Mouse (Mus musculus) hindbrain, postnatal 0 days (tissue): ENCODE results near the gene Scn2b. TPM values are rescaled to one million over a fixed set of nuclear protein-coding genes. Genes with fewer than 3 reads are reported as not detected.
A peak's percentile ranks its signal among the peaks of the same experiment; 100 is the strongest.

Experiments
- ATAC-seq: fragments of 200-750 bp; cut with Nextera tagmentation; 2 replicates; pipeline ENCODE4 v1.8.0; 2017; ENCODE audit warnings: mild to moderate bottlenecking, moderate TSS enrichment, moderate library complexity
- DNase-seq: peaks from one replicate; pipeline ENCODE4 v3.0.0-alpha.2; 2015; ENCODE audit warnings: low spot score
- H3K27ac ChIP-seq: fragments of 300-500 bp; sonication (generic); 2 replicates; pipeline ENCODE4 v1.5.1; 2014; ENCODE audit warnings: mild to moderate bottlenecking
- H3K27me3 ChIP-seq: fragments of 300-500 bp; sonication (generic); 2 replicates; pipeline ENCODE4 v1.6.1; 2014; ENCODE audit warnings: low read length, mixed read lengths; ENCODE audit not compliant: insufficient read depth
- H3K36me3 ChIP-seq: fragments of 300-500 bp; sonication (generic); 2 replicates; pipeline ENCODE4 v1.6.1; 2014; ENCODE audit warnings: low read length, mixed read lengths; ENCODE audit not compliant: insufficient read depth
- H3K4me1 ChIP-seq: fragments of 300-500 bp; sonication (generic); 2 replicates; pipeline ENCODE4 v1.6.1; 2014; ENCODE audit warnings: antibody characterized with exemption, low read length, mixed read lengths; ENCODE audit not compliant: insufficient read depth
- H3K4me2 ChIP-seq: fragments of 300-500 bp; sonication (generic); 2 replicates; pipeline ENCODE4 v1.6.1; 2014; ENCODE audit warnings: low read depth, mild to moderate bottlenecking, low read length, moderate library complexity, mixed read lengths
- H3K4me3 ChIP-seq: fragments of 300-500 bp; sonication (generic); 2 replicates; pipeline ENCODE4 v1.5.1; 2014; ENCODE audit warnings: low read length
- H3K9ac ChIP-seq: fragments of 300-500 bp; sonication (generic); replicated peaks from 2 replicates; pipeline ENCODE4 v1.6.1; 2014; ENCODE audit warnings: mild to moderate bottlenecking, low read length, moderate library complexity, mixed read lengths
- H3K9me3 ChIP-seq: fragments of 300-500 bp; sonication (generic); 2 replicates; pipeline ENCODE4 v1.6.1; 2016; ENCODE audit warnings: low read length, mixed read lengths
- CTCF ChIP-seq: IDR thresholded peaks from 2 replicates; pipeline ENCODE4 v1.5.1; 2016; ENCODE audit warnings: antibody characterized with exemption, control low read depth, low read depth
- WGBS: fragments of 180-500 bp; shearing (Covaris S2); extraction: QIAGEN DNeasy Blood & Tissue Kit; methylation state at CpG from one replicate; pipeline ENCODE4 v1.1.7; 2014; 5-methylcytosine and 5-hydroxymethylcytosine counted together
- polyA plus RNA-seq: library from polyadenylated mRNA; unstranded; fragments of >200 nt; fragmentation: Nextera tagmentation; extraction: Ambion mirVana; gene quantifications from 2 replicates; pipeline ENCODE4 v1.2.1, GENCODE M21; 2015
- total RNA-seq: library from RNA; depleted of rRNA; stranded (reverse); fragments of >200 nt; gene quantifications from 2 replicates; pipeline ENCODE4 v1.2.3, GENCODE M21; 2014

The Scn2b gene
- total and polyA plus RNA-seq, 2 experiments from 2014 or later = 9.0 to 14.3 TPM

DNA sequence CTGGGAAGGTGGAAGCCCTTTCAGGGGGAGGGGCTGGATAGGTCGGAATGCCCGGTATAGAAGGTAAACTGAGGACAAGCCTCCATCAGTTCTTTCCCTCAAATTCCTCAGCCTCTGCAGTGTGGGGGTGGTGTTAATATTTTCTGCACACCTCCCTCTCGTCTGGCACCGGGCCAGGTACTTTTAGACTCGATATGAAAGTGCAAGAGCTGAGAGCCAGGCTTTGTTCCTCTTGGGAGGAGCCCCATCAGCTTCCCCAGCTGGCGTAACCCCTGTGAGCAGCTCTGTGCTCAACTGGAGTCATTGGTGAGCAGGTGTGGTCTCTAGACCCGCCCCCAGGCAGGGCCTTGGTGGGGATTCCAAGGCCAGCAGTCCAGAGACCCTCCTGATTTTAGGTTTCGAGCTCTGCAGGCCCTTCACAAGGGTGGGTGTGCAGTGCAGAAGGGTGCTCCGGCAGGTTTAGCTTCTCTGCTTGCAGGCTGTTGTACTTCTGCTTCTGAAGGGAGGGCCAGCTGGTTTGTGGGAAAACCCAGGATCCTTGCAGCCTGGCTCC lies 4.7 kb downstream of the Scn2b start:
- H3K9ac ChIP-seq = 0 out of 2 replicates have a peak overlapping the region, but pooled peaks have one; percentile 33
- WGBS = 21% methylated on average over 9 of the region's 9 CpGs
- no peak; the same call in 1 of the 2 replicates for ATAC-seq
- H3K9me3 ChIP-seq = no peaks in the 10 kb centered on the region
- H3K4me3 ChIP-seq = peak overlapping the region; percentile 16
- peak; percentile 36 for DNase-seq
- no peak for TF ChIP-seq CTCF
- peak overlapping the region; percentile 48; the same call in 1 of the 2 replicates for H3K27ac ChIP-seq
- peaks cover 18% of the 10 kb centered on the region for H3K4me1 ChIP-seq
- peak overlapping the region; percentile 49 for H3K4me2 ChIP-seq
- H3K36me3 ChIP-seq = peaks cover 6% of the 10 kb centered on the region; the same call in 1 of the 2 replicates
- H3K27me3 ChIP-seq = no peaks in the 10 kb centered on the region

DNA sequence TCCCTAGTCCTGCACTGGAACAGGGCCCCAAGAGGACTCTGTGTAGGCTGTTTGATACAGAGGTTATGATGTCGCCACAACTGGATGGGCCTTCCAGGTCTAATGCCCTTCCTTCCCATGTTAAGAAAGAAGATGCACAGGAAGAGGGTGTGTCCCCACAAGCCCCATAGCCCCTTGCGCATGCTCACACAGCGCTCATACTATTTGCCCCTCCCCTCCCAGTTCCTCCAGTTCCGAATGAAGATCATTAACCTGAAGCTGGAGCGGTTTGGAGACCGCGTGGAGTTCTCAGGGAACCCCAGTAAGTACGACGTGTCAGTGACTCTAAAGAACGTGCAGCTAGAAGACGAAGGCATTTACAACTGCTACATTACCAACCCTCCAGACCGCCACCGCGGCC lies 7.6 kb downstream of the Scn2b start:
- no peak for TF ChIP-seq CTCF
- 91% methylated on average over 14 of the region's 14 CpGs for WGBS

DNA sequence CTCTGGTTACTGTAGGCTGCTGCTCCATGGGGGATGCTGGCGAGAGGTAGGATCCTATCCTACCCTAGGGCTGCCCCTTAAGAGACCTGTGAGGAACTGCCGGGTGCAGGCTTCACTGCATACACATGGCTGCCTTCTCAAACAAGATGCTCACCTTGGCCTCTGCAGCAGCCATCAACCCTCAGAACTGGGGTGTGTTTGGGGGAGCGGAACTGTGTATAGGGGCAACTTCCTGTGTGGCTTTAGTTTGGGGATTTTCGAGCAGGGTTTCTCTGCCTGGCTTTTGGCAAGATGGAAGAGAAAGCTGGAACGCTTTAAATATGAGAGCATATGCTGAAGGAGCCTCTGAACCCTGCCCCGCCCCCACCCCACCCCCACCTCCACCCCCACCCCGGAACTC lies 9.4 kb downstream of the Scn2b start:
- WGBS = 54% methylated on average over 7 of the region's 7 CpGs
- DNase-seq (no peak), ATAC-seq (no peak)
- no peak overlapping the region for H3K27ac ChIP-seq
- H3K9me3 ChIP-seq = no peaks in the 10 kb centered on the region
- H3K4me3 ChIP-seq = no peak overlapping the region
- H3K4me2 ChIP-seq = no peak overlapping the region
- H3K4me1 ChIP-seq = peaks cover 4% of the 10 kb centered on the region; the same call in 1 of the 2 replicates
- H3K36me3 ChIP-seq = peaks cover 9% of the 10 kb centered on the region; the same call in 1 of the 2 replicates
- no peaks in the 10 kb centered on the region for H3K27me3 ChIP-seq
- TF ChIP-seq CTCF = no peak
- H3K9ac ChIP-seq = no peak overlapping the region

More for the DNA sequence above, 7.6 kb downstream of the Scn2b start:
- H3K36me3 ChIP-seq = peaks cover 9% of the 10 kb centered on the region; the same call in 1 of the 2 replicates
- ATAC-seq (no peak), DNase-seq (no peak)
- no peak overlapping the region for H3K4me2 ChIP-seq
- peaks cover 6% of the 10 kb centered on the region; the same call in 1 of the 2 replicates for H3K4me1 ChIP-seq
- no peaks in the 10 kb centered on the region for H3K9me3 ChIP-seq
- no peak overlapping the region for H3K27ac ChIP-seq
- H3K27me3 ChIP-seq = no peaks in the 10 kb centered on the region
- H3K9ac ChIP-seq = no peak overlapping the region
- H3K4me3 ChIP-seq = no peak overlapping the region

DNA sequence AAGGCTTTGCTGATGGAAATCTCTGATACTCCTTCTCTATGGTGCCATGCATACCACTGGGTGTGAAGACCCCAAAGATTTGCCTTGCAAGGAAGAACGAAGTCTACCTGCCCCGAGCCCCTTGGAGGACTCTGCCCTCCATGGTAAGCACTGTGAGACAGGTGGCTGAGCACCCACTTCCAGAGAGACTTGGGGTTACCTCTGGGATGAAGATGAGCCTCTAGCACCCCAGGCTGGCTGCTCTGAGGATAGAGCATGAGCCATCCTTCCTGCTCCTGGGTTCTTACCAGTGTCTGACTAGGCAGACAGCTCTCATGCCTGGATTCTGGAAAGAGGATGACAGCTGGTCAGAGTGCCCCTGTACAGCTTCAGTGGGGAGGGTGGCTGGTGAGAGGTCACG lies 12.5 kb downstream of the Scn2b start:
- H3K4me3 ChIP-seq = no peak overlapping the region
- ATAC-seq = no peak
- H3K4me1 ChIP-seq = no peaks in the 10 kb centered on the region
- TF ChIP-seq CTCF = no peak
- WGBS = 81% methylated on average over 3 of the region's 3 CpGs
- H3K36me3 ChIP-seq = peaks cover 9% of the 10 kb centered on the region; the same call in 1 of the 2 replicates
- no peaks in the 10 kb centered on the region for H3K9me3 ChIP-seq
- H3K9ac ChIP-seq = no peak overlapping the region
- H3K27ac ChIP-seq = no peak overlapping the region
- DNase-seq = no peak
- peaks cover 9% of the 10 kb centered on the region; the same call in 1 of the 2 replicates for H3K27me3 ChIP-seq
- no peak overlapping the region for H3K4me2 ChIP-seq

DNA sequence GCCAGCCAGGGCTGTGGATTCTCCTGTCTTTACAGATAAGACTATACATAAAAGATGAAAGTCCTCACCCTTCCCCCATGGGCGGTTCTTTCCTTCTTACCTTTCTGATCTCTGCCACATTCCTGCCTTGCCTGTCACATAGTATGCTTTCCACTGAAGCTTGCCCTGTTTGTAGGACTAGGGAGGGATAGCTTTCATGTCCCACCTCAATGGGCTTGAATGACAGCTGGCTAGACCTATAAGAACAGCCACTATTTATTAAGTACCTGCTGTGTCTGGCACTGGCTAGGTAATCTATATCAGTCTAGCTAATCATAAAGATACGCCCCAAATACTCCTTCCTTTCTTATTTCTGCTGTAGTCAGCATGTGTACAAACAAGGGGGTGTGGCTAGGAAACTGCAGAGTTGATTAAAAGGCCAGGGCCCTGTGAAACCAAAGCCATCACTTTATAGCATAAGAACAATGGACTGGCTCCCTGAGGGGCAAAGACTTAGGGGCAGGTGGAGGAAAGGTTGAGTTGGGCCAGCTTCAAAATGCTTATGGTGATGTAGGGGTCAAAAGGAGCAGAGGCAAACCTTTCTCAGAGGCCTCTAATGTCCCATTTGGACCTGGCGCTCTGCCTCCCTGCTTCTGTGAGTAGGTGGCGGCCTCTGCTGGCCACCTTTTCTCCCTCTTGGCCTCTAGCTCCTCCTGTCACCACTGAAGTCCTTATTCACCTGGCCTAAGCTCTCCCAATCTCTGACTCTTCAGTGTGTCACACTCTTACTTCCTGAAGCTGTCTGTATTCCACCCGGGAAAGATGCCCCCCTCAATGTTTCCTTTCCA lies 16.1 kb downstream of the Scn2b start:
- TF ChIP-seq CTCF = peak; percentile 76
- 27% methylated on average over 5 of the region's 5 CpGs for WGBS
- no peak overlapping the region for H3K27ac ChIP-seq
- H3K9me3 ChIP-seq = no peaks in the 10 kb centered on the region
- no peaks in the 10 kb centered on the region for H3K4me1 ChIP-seq
- no peak overlapping the region for H3K4me3 ChIP-seq
- no peaks in the 10 kb centered on the region for H3K36me3 ChIP-seq
- DNase-seq (peak; percentile 68), ATAC-seq (no peak)
- no peak overlapping the region for H3K4me2 ChIP-seq
- H3K27me3 ChIP-seq = peaks cover 33% of the 10 kb centered on the region
- no peak overlapping the region for H3K9ac ChIP-seq

DNA sequence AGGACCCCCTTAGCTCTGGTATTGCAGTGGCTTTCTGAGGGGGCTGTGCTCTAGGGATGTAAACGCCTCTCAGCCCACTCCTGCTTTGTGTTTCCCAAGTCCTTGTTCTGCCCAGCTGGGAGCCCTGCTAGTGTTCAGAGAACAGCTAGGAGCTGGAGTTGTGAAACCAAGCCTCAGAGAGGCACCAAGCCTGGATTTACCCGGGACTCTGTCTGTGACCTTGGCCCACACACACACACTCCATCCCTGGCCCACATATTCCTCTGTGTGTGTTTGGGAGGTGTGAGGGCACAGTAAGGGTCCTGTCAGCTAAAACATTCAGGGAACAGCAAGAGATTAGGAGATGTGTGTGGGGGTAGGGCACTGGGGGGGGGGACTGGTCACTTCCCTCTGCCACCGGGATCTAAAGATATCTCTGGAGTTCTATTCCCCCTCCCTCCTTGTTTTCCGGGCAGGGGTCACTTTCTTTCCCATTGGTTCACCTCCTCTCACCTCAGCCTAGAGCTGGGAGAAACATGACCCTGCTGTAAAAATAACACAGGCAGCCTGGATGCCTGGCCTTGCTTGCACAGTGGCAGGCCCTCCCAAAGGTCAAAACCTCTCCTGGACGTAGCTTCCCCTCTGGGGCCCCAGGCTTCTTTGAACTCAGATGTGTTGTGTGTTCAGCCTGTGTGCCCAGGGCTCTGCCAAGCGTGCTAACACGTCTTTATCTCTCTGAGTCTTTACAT lies 19.0 kb downstream of the Scn2b start:
- H3K4me2 ChIP-seq = no peak overlapping the region
- no peak overlapping the region for H3K27ac ChIP-seq
- no peak overlapping the region for H3K4me3 ChIP-seq
- no peak overlapping the region for H3K9ac ChIP-seq
- no peaks in the 10 kb centered on the region for H3K4me1 ChIP-seq
- H3K9me3 ChIP-seq = no peaks in the 10 kb centered on the region
- DNase-seq (no peak), ATAC-seq (no peak)
- H3K36me3 ChIP-seq = no peaks in the 10 kb centered on the region
- TF ChIP-seq CTCF = no peak
- 19% methylated on average over 7 of the region's 7 CpGs for WGBS
- peaks cover 50% of the 10 kb centered on the region for H3K27me3 ChIP-seq
